Mouse (Mus musculus) erythroid progenitor cell, adult 5-6 weeks (primary cell): ENCODE results near the gene Phip. TPM values are rescaled to one million over a fixed set of nuclear protein-coding genes. Genes with fewer than 3 reads are reported as not detected.

Source experiments
- ATAC-seq: replicated peaks from 2 replicates; pipeline ENCODE4 v1.8.0; 2016; ENCODE audit warnings: moderate number of reproducible peaks, mild to moderate bottlenecking, moderate TSS enrichment, inconsistent platforms; ENCODE audit not compliant: poor library complexity, low FRiP score, severe bottlenecking
- total RNA-seq, 2 experiments: library from RNA; stranded (forward) in 1 of 2; stranded (reverse) in 1 of 2; fragments of 150-400 nt in 1 of 2; fragments of 186-747, 209-891 nt in 1 of 2; gene quantifications; 2 replicates each; pipeline versions ENCODE4 v1.2.3 to v1.2.4; 2015 to 2017; ENCODE audit warnings: low replicate concordance in 2 of 2

Phip gene
- total RNA-seq (2015; ENCODE audit: low replicate concordance) (143 and 148 TPM in 2 replicates), total RNA-seq (2017; ENCODE audit: low replicate concordance) (174 and 230 TPM in 2 replicates)

- ATAC-seq: peak; percentile 82
Measured at GRCm38 (mm10) chr9:82975342-82976215, at the start of gene Phip. Gene Phip, minus strand, starts transcription at chr9:82975516.

- ATAC-seq: no peak
Measured at GRCm38 (mm10) chr9:83023724-83024123, 48.4 kb upstream of the Phip start.

- ATAC-seq: no peak
Measured at GRCm38 (mm10) chr9:83014516-83014915, 39.2 kb upstream of the Phip start.

- no peak for ATAC-seq
Measured at GRCm38 (mm10) chr9:83008306-83008705, 33.0 kb upstream of the Phip start.

- ATAC-seq: no peak
Measured at GRCm38 (mm10) chr9:83001342-83001741, 26.0 kb upstream of the Phip start.

GRCm38 (mm10) chr9:82997765-82998500 lies 22.6 kb upstream of the Phip start:
- ATAC-seq: no peak

GRCm38 (mm10) chr9:82976936-82977335 lies 1.6 kb upstream of the Phip start:
- no peak for ATAC-seq

GRCm38 (mm10) chr9:82976219-82976618 lies 903 bp upstream of the Phip start:
- no peak for ATAC-seq

GRCm38 (mm10) chr9:82974962-82975341 lies 364 bp downstream of the Phip start:
- no peak for ATAC-seq

- peak; percentile 71 for ATAC-seq
Measured at GRCm38 (mm10) chr9:82974187-82974861, 992 bp downstream of the Phip start.

GRCm38 (mm10) chr9:82973321-82973892 lies 1.9 kb downstream of the Phip start:
- ATAC-seq: peak; percentile 20

GRCm38 (mm10) chr9:82971433-82971832 lies 3.9 kb downstream of the Phip start:
- ATAC-seq: no peak

- no peak for ATAC-seq
Measured at GRCm38 (mm10) chr9:82967076-82967621, 8.2 kb downstream of the Phip start.

GRCm38 (mm10) chr9:82963981-82964380 lies 11.3 kb downstream of the Phip start:
- ATAC-seq: no peak

- no peak for ATAC-seq
Measured at GRCm38 (mm10) chr9:82961352-82961751, 14.0 kb downstream of the Phip start.

- ATAC-seq: no peak
Measured at GRCm38 (mm10) chr9:82955267-82955666, 20.0 kb downstream of the Phip start.

GRCm38 (mm10) chr9:82952330-82952729 lies 23.0 kb downstream of the Phip start:
- ATAC-seq: no peak

GRCm38 (mm10) chr9:82951435-82952004 lies 23.8 kb downstream of the Phip start:
- no peak for ATAC-seq

- ATAC-seq: no peak
Measured at GRCm38 (mm10) chr9:82907246-82907645, 68.1 kb downstream of the Phip start.
